Mouse (Mus musculus): ENCODE results near the gene Crym. TPM values are rescaled to one million over a fixed set of nuclear protein-coding genes. Genes with fewer than 3 reads are reported as not detected.

Crym gene
- total and polyA plus RNA-seq, 3 experiments = not detected

GRCm38 (mm10) chr7:120228541-120228940, 26.6 kb upstream of the Crym start:
- Histone ChIP-seq H3K4me1 (ENCODE audit: control insufficient read depth in 1 of 2, insufficient read depth in 2 of 2, low read length in 2 of 2) (no peaks in the 10 kb centered on the region), H3K36me3 (ENCODE audit: control insufficient read depth in 1 of 2, insufficient read depth in 2 of 2, low read length in 2 of 2) (no peaks in the 10 kb centered on the region), H3K4me3 (ENCODE audit: control insufficient read depth in 1 of 2, insufficient read depth in 1 of 2, low read depth in 2 of 2, low read length in 2 of 2) (no peak overlapping the region), H3K79me2 (ENCODE audit: control insufficient read depth, insufficient read depth, low read length, poor library complexity) (no peaks in the 10 kb centered on the region), H3K27me3 (ENCODE audit: control insufficient read depth in 1 of 2, insufficient read depth in 2 of 2, low read length in 2 of 2) (no peaks in the 10 kb centered on the region), H3K27ac (ENCODE audit: control insufficient read depth, low read depth, low read length) (no peak overlapping the region), H3K9me3 (replicated peaks; ENCODE audit: insufficient read depth, low read length) (no peaks in the 10 kb centered on the region), H3K9ac (ENCODE audit: control insufficient read depth, low read depth, low read length, poor library complexity, severe bottlenecking) (no peak overlapping the region)
- DNase-seq (ENCODE audit: low read depth, low spot score) = no peak
- TF ChIP-seq CHD1 (IDR thresholded peaks at IDR 0.05; ENCODE audit: low read depth, low read length) (no peak), ETS1 (IDR thresholded peaks at IDR 0.05; ENCODE audit: low read depth, low read length) (no peak), ZC3H11A (IDR thresholded peaks at IDR 0.05; ENCODE audit: low read depth, low read length) (no peak), ZMIZ1 (IDR thresholded peaks at IDR 0.05; ENCODE audit: low read depth, low read length) (no peak), ZNF384 (IDR thresholded peaks at IDR 0.05; ENCODE audit: low read depth, low read length) (no peak), E2F4 (IDR thresholded peaks at IDR 0.05; ENCODE audit: borderline replicate concordance, low read depth, low read length) (no peak), MAX (IDR thresholded peaks at IDR 0.05; ENCODE audit: low read length) (no peak), RAD21 (IDR thresholded peaks at IDR 0.05; ENCODE audit: low read depth, low read length) (no peak), NRF1 (IDR thresholded peaks at IDR 0.05; ENCODE audit: insufficient read depth, low read depth, low read length, poor library complexity, severe bottlenecking) (no peak), BHLHE40 (IDR thresholded peaks at IDR 0.05; ENCODE audit: borderline replicate concordance, low read depth, low read length) (no peak), UBTF (IDR thresholded peaks at IDR 0.05; ENCODE audit: borderline replicate concordance, insufficient read depth, low read depth, low read length) (no peak), MXI1 (IDR thresholded peaks at IDR 0.05; ENCODE audit: low read depth, low read length) (no peak), MAFK (IDR thresholded peaks at IDR 0.05; ENCODE audit: borderline replicate concordance, low read depth, low read length) (no peak), NELFE (IDR thresholded peaks at IDR 0.05; ENCODE audit: low read depth, low read length) (no peak), CHD2 (IDR thresholded peaks at IDR 0.05; ENCODE audit: low read length) (no peak), TBP (IDR thresholded peaks at IDR 0.05; ENCODE audit: low read depth, low read length) (no peak), POLR2AphosphoS2 (IDR thresholded peaks at IDR 0.05; ENCODE audit: low read length) (no peak), GATA1 (IDR thresholded peaks at IDR 0.05; ENCODE audit: low read depth, low read length) (no peak), ELF1 (IDR thresholded peaks at IDR 0.05; ENCODE audit: low read depth, low read length) (no peak), KAT2A (conservative IDR thresholded peaks at IDR 0.05; ENCODE audit: low read depth, low read length) (no peak)

- no peak overlapping the region for H3K4me3 ChIP-seq (ENCODE audit: control insufficient read depth in 1 of 2, insufficient read depth in 1 of 2, low read depth in 2 of 2, low read length in 2 of 2)
- H3K4me1 ChIP-seq (ENCODE audit: control insufficient read depth in 1 of 2, insufficient read depth in 2 of 2, low read length in 2 of 2) = no peaks in the 10 kb centered on the region
- H3K79me2 ChIP-seq (ENCODE audit: control insufficient read depth, insufficient read depth, low read length, poor library complexity) = no peaks in the 10 kb centered on the region
- DNase-seq (ENCODE audit: low read depth, low spot score) = no peak
- H3K27ac ChIP-seq (ENCODE audit: control insufficient read depth, low read depth, low read length) = no peak overlapping the region
- TF ChIP-seq MAX (IDR thresholded peaks at IDR 0.05; ENCODE audit: low read length) = no peak
- TF ChIP-seq GATA1 (IDR thresholded peaks at IDR 0.05; ENCODE audit: low read depth, low read length) = no peak
- TF ChIP-seq POLR2AphosphoS2 (IDR thresholded peaks at IDR 0.05; ENCODE audit: low read length) = no peak
- no peak for TF ChIP-seq MYC (IDR thresholded peaks at IDR 0.05; ENCODE audit: low read depth, low read length)
- TF ChIP-seq HCFC1 (IDR thresholded peaks at IDR 0.05; ENCODE audit: low read depth, low read length) = no peak
- no peak for TF ChIP-seq NRF1 (IDR thresholded peaks at IDR 0.05; ENCODE audit: insufficient read depth, low read depth, low read length, poor library complexity, severe bottlenecking)
- no peak for TF ChIP-seq ELF1 (IDR thresholded peaks at IDR 0.05; ENCODE audit: low read depth, low read length)
- no peak for TF ChIP-seq POLR2AphosphoS5 (IDR thresholded peaks at IDR 0.05; ENCODE audit: borderline replicate concordance, low read depth, low read length)
- no peak for TF ChIP-seq ETS1 (IDR thresholded peaks at IDR 0.05; ENCODE audit: low read depth, low read length)
- TF ChIP-seq MYB (IDR thresholded peaks at IDR 0.05; ENCODE audit: low read depth, low read length) = no peak
- no peak for TF ChIP-seq TAL1 (IDR thresholded peaks at IDR 0.05; ENCODE audit: low read length)
- TF ChIP-seq MEF2A (IDR thresholded peaks at IDR 0.05; ENCODE audit: extremely low read depth, insufficient replicate concordance, low read depth, low read length, poor library complexity, severe bottlenecking) = no peak
- TF ChIP-seq GABPA (IDR thresholded peaks at IDR 0.05; ENCODE audit: low read depth, low read length) = no peak
- no peak for TF ChIP-seq USF1 (IDR thresholded peaks at IDR 0.05; ENCODE audit: low read depth, low read length)
- no peaks in the 10 kb centered on the region for H3K27me3 ChIP-seq (ENCODE audit: control insufficient read depth in 1 of 2, insufficient read depth in 2 of 2, low read length in 2 of 2)
- no peak overlapping the region for H3K9ac ChIP-seq (ENCODE audit: control insufficient read depth, low read depth, low read length, poor library complexity, severe bottlenecking)
- H3K36me3 ChIP-seq (ENCODE audit: control insufficient read depth in 1 of 2, insufficient read depth in 2 of 2, low read length in 2 of 2) = no peaks in the 10 kb centered on the region
- H3K9me3 ChIP-seq (replicated peaks; ENCODE audit: insufficient read depth, low read length) = no peaks in the 10 kb centered on the region
These were observed 4.1 kb upstream of the Crym start for GRCm38 (mm10) chr7:120205989-120206388.

Measured in MEL (cell line).